Mouse (Mus musculus): ENCODE measurements around the gene Gm5460. TPM values are rescaled to one million over a fixed set of nuclear protein-coding genes. Genes with fewer than 3 reads are reported as not detected.

Gm5460 gene
- not detected in 2 replicates for polyA plus RNA-seq (2015; fragmentation: Nextera tagmentation; extraction: Ambion mirVana)

- Histone ChIP-seq H3K27ac (ENCODE audit: low read length) (no peak within 1 kb of the TSS), H3K4me3 (replicated peaks; ENCODE audit: low read length) (no peak within 1 kb of the TSS), H3K9me3 (ENCODE audit: control insufficient read depth, low read length) (no peaks in the 10 kb centered on the region), H3K4me1 (replicated peaks; ENCODE audit: control insufficient read depth, insufficient read depth, low read length) (no peaks in the 10 kb centered on the region), H3K27me3 (replicated peaks; ENCODE audit: control insufficient read depth, insufficient read depth, low read length) (no peaks in the 10 kb centered on the region), H3K9ac (replicated peaks; ENCODE audit: low read depth, low read length) (no peak within 1 kb of the TSS), H3K4me2 (ENCODE audit: low read length) (no peak within 1 kb of the TSS), H3K36me3 (ENCODE audit: control insufficient read depth, insufficient read depth) (no peaks in the 10 kb centered on the region)
- 100% methylated on average over 4 of the region's 4 CpGs for WGBS
- no peak for ATAC-seq
These were observed at the start of gene Gm5460 for GRCm38 (mm10) chr14:34016381-34016780. Gene Gm5460, plus strand, starts transcription at chr14:34016758.

GRCm38 (mm10) chr14:33972679-33973078 is 43.9 kb upstream of the Gm5460 start:
- Histone ChIP-seq H3K4me2 (ENCODE audit: low read length) (no peak overlapping the region), H3K4me3 (replicated peaks; ENCODE audit: low read length) (no peak overlapping the region), H3K4me1 (replicated peaks; ENCODE audit: control insufficient read depth, insufficient read depth, low read length) (no peaks in the 10 kb centered on the region), H3K27ac (ENCODE audit: low read length) (no peak overlapping the region), H3K27me3 (replicated peaks; ENCODE audit: control insufficient read depth, insufficient read depth, low read length) (no peaks in the 10 kb centered on the region), H3K36me3 (ENCODE audit: control insufficient read depth, insufficient read depth) (no peaks in the 10 kb centered on the region), H3K9ac (replicated peaks; ENCODE audit: low read depth, low read length) (no peak overlapping the region), H3K9me3 (ENCODE audit: control insufficient read depth, low read length) (no peaks in the 10 kb centered on the region)
- 47% methylated on average over 7 of the region's 7 CpGs for WGBS
- no peak for ATAC-seq

GRCm38 (mm10) chr14:33974752-33975151 is 41.8 kb upstream of the Gm5460 start:
- ATAC-seq, result no peak
- Histone ChIP-seq H3K4me2 (ENCODE audit: low read length) (no peak overlapping the region), H3K4me1 (replicated peaks; ENCODE audit: control insufficient read depth, insufficient read depth, low read length) (peaks cover 8% of the 10 kb centered on the region), H3K9ac (replicated peaks; ENCODE audit: low read depth, low read length) (no peak overlapping the region), H3K27me3 (replicated peaks; ENCODE audit: control insufficient read depth, insufficient read depth, low read length) (no peaks in the 10 kb centered on the region), H3K4me3 (replicated peaks; ENCODE audit: low read length) (no peak overlapping the region), H3K27ac (ENCODE audit: low read length) (no peak overlapping the region), H3K36me3 (ENCODE audit: control insufficient read depth, insufficient read depth) (no peaks in the 10 kb centered on the region), H3K9me3 (ENCODE audit: control insufficient read depth, low read length) (no peaks in the 10 kb centered on the region)
- WGBS, result 63% methylated on average over 5 of the region's 5 CpGs

- Histone ChIP-seq H3K4me3 (replicated peaks; ENCODE audit: low read length) (no peak overlapping the region), H3K9me3 (ENCODE audit: control insufficient read depth, low read length) (no peaks in the 10 kb centered on the region), H3K9ac (replicated peaks; ENCODE audit: low read depth, low read length) (no peak overlapping the region), H3K4me1 (replicated peaks; ENCODE audit: control insufficient read depth, insufficient read depth, low read length) (peaks cover 8% of the 10 kb centered on the region), H3K27me3 (replicated peaks; ENCODE audit: control insufficient read depth, insufficient read depth, low read length) (no peaks in the 10 kb centered on the region), H3K4me2 (ENCODE audit: low read length) (no peak overlapping the region), H3K36me3 (ENCODE audit: control insufficient read depth, insufficient read depth) (no peaks in the 10 kb centered on the region), H3K27ac (ENCODE audit: low read length) (no peak overlapping the region)
- WGBS, result 38% methylated on average over 7 of the region's 7 CpGs
- ATAC-seq, result no peak
These were observed 38.8 kb upstream of the Gm5460 start for GRCm38 (mm10) chr14:33977748-33978147.

GRCm38 (mm10) chr14:33978604-33979059 is 37.9 kb upstream of the Gm5460 start, which contains the start of gene Zfp488:
Gene Zfp488, minus strand, starts transcription at chr14:33978764.
- H3K27ac ChIP-seq (ENCODE audit: low read length), result no peak within 1 kb of the TSS
- peak within 1 kb of the TSS; percentile 68 for H3K4me2 ChIP-seq (ENCODE audit: low read length)
- H3K36me3 ChIP-seq (ENCODE audit: control insufficient read depth, insufficient read depth), result no peaks in the 10 kb centered on the region
- peak within 1 kb of the TSS; percentile 41 for H3K4me3 ChIP-seq (replicated peaks; ENCODE audit: low read length)
- no peaks in the 10 kb centered on the region for H3K27me3 ChIP-seq (replicated peaks; ENCODE audit: control insufficient read depth, insufficient read depth, low read length)
- WGBS, result 4% methylated on average over 25 of the region's 25 CpGs
- peaks cover 8% of the 10 kb centered on the region for H3K4me1 ChIP-seq (replicated peaks; ENCODE audit: control insufficient read depth, insufficient read depth, low read length)
- ATAC-seq, result peak; percentile 77
- H3K9ac ChIP-seq (replicated peaks; ENCODE audit: low read depth, low read length), result peak within 1 kb of the TSS; percentile 45
- H3K9me3 ChIP-seq (ENCODE audit: control insufficient read depth, low read length), result no peaks in the 10 kb centered on the region

- H3K27me3 ChIP-seq (replicated peaks; ENCODE audit: control insufficient read depth, insufficient read depth, low read length), result no peaks in the 10 kb centered on the region
- H3K9ac ChIP-seq (replicated peaks; ENCODE audit: low read depth, low read length), result no peak overlapping the region
- H3K4me3 ChIP-seq (replicated peaks; ENCODE audit: low read length), result no peak overlapping the region
- H3K27ac ChIP-seq (ENCODE audit: low read length), result no peak overlapping the region
- no peaks in the 10 kb centered on the region for H3K4me1 ChIP-seq (replicated peaks; ENCODE audit: control insufficient read depth, insufficient read depth, low read length)
- no peak for ATAC-seq
- H3K9me3 ChIP-seq (ENCODE audit: control insufficient read depth, low read length), result no peaks in the 10 kb centered on the region
- H3K36me3 ChIP-seq (ENCODE audit: control insufficient read depth, insufficient read depth), result no peaks in the 10 kb centered on the region
- no peak overlapping the region for H3K4me2 ChIP-seq (ENCODE audit: low read length)
- WGBS, result 40% methylated on average over 3 of the region's 3 CpGs
These were observed 27.4 kb upstream of the Gm5460 start for GRCm38 (mm10) chr14:33989201-33989600.

DNA sequence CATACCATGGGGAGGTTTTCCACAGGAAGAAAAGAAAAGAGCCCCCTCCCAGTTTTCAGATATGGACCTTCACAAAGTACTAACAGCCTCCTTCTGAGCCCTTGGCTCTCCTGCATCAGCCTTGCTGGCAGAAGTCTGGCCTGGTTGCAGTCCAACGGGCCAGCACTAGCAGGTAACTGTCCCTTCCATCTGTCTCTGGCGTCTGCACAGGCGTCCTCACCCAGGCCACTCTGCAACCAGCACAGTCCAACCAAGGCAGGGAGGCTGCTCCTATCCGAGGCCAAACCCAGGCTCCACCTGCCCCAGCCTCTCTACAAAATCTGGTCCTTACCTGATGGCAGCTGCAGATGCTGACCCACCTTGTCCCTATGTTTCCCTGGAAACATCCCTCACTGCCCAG is 24.6 kb upstream of the Gm5460 start:
- Histone ChIP-seq H3K4me1 (replicated peaks; ENCODE audit: control insufficient read depth, insufficient read depth, low read length) (no peaks in the 10 kb centered on the region), H3K4me3 (replicated peaks; ENCODE audit: low read length) (no peak overlapping the region), H3K36me3 (ENCODE audit: control insufficient read depth, insufficient read depth) (no peaks in the 10 kb centered on the region), H3K27ac (ENCODE audit: low read length) (no peak overlapping the region), H3K9me3 (ENCODE audit: control insufficient read depth, low read length) (no peaks in the 10 kb centered on the region), H3K27me3 (replicated peaks; ENCODE audit: control insufficient read depth, insufficient read depth, low read length) (no peaks in the 10 kb centered on the region), H3K9ac (replicated peaks; ENCODE audit: low read depth, low read length) (no peak overlapping the region), H3K4me2 (ENCODE audit: low read length) (no peak overlapping the region)
- ATAC-seq, result no peak
- 87% methylated on average over 4 of the region's 4 CpGs for WGBS

DNA sequence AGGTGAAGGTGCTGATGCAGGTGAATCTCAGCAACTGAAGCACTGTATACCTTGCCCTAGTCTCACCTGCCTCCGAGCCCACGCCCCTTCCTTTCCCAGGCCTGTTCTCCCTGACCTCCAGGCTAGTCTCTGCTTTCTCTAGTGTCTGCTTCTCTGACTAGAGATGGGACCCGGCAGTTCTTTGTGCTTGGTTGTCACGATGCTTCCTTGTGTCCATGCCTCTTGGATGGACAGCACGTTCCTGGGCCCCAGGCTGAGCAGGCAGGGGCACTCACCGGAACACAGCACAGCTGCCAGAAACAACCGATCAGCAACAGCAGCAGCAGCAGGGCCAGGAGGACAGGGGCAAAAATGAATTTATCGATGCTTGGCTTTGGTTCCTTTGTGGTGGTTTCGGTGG is 23.5 kb upstream of the Gm5460 start:
- H3K9ac ChIP-seq (replicated peaks; ENCODE audit: low read depth, low read length), result no peak overlapping the region
- no peak for ATAC-seq
- H3K27me3 ChIP-seq (replicated peaks; ENCODE audit: control insufficient read depth, insufficient read depth, low read length), result no peaks in the 10 kb centered on the region
- WGBS, result 90% methylated on average over 9 of the region's 9 CpGs
- no peaks in the 10 kb centered on the region; the same call in 1 of the 2 replicates for H3K4me1 ChIP-seq (replicated peaks; ENCODE audit: control insufficient read depth, insufficient read depth, low read length)
- H3K27ac ChIP-seq (ENCODE audit: low read length), result no peak overlapping the region
- no peak overlapping the region for H3K4me2 ChIP-seq (ENCODE audit: low read length)
- H3K4me3 ChIP-seq (replicated peaks; ENCODE audit: low read length), result no peak overlapping the region
- H3K36me3 ChIP-seq (ENCODE audit: control insufficient read depth, insufficient read depth), result no peaks in the 10 kb centered on the region
- no peaks in the 10 kb centered on the region for H3K9me3 ChIP-seq (ENCODE audit: control insufficient read depth, low read length)

GRCm38 (mm10) chr14:33993521-33994289 is 22.9 kb upstream of the Gm5460 start:
- Histone ChIP-seq H3K36me3 (ENCODE audit: control insufficient read depth, insufficient read depth) (no peaks in the 10 kb centered on the region), H3K9ac (replicated peaks; ENCODE audit: low read depth, low read length) (no peak overlapping the region), H3K9me3 (ENCODE audit: control insufficient read depth, low read length) (no peaks in the 10 kb centered on the region), H3K4me3 (replicated peaks; ENCODE audit: low read length) (no peak overlapping the region), H3K4me1 (replicated peaks; ENCODE audit: control insufficient read depth, insufficient read depth, low read length) (no peaks in the 10 kb centered on the region; the same call in 1 of the 2 replicates), H3K27ac (ENCODE audit: low read length) (no peak overlapping the region), H3K27me3 (replicated peaks; ENCODE audit: control insufficient read depth, insufficient read depth, low read length) (no peaks in the 10 kb centered on the region), H3K4me2 (ENCODE audit: low read length) (no peak overlapping the region)
- no peak for ATAC-seq
- 91% methylated on average over 6 of the region's 6 CpGs for WGBS

Data from forebrain, embryonic 16.5 days (tissue).